Mouse (Mus musculus): ENCODE results near the gene Cdsn. TPM values are rescaled to one million over a fixed set of nuclear protein-coding genes. Genes with fewer than 3 reads are reported as not detected.

Cdsn gene
- total RNA-seq, 2 experiments from 2014 or later, result 0.09 to 0.29 TPM

DNA sequence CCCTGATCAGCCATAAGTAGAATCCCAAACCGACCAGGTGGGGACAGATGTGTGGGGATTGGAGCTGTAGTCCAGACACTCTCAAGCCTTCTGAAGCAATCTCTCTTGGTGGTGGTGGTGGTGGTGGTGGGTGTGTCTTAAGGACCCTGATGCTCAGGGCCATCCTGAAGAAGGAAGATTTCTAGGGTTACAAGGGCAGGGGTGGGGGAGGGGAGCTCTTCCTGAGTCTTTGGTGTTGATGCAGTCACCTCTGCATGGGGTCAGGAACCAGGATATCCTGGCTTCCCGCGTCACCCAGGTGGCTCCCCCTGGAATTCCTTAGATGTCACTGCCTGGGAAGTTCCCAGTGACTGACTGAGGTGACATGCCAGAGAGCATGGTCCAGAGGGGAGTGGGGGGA lies 19.6 kb upstream of the Cdsn start:
- intact Hi-C loops (cut with DNase I; ENCODE audit: low total_unique reads), result no loop called here
- DNase-seq, result no peak

DNA sequence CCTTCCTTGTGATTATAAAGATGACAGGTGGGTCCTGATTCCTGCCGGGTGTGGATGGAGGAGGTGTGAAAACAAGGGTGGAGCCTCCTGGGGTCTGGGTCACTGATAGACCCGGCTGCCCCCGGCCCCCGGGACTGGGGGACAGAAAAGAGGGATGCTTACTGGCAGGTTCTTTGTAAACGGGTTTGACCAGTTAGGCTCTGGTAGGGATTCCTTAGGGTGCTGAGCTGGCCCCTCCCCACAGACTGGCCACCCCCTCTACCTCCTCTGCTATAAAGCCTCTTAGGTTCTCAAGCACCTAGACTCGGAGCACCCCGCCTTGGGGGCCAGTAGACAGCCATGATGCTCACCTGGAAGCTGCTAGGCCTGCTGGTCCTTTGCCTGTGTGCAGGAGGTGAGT lies 19.0 kb upstream of the Cdsn start, which contains the start of gene Psors1c2:
Gene Psors1c2, plus strand, starts transcription at position 301 of the 400 bp plus-strand sequence.
- intact Hi-C loops (cut with DNase I; ENCODE audit: low total_unique reads), result no loop called here
- no peak for DNase-seq

DNA sequence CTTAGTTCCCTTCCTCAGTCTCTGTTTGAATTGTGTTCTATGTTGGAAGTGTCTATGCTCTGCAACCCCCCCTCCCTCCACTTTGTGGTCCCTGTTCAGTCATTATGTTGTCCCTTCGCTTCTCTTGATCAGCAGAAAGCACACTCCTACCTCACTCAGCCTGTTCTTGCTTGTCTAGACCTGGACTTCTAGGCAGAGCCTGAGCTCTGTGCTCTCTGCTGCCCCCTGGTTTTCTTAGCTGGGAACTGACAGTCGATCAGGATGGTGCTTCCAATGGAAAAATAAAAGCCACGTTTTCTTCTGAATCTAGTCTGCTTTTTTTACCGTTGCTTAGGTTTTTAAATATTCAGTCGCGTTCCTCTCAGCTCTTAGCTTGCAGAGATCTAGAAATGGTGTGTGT lies 17.6 kb upstream of the Cdsn start:
- peak; percentile 71 for DNase-seq
- intact Hi-C loops (cut with DNase I; ENCODE audit: low total_unique reads), result no loop called here

DNA sequence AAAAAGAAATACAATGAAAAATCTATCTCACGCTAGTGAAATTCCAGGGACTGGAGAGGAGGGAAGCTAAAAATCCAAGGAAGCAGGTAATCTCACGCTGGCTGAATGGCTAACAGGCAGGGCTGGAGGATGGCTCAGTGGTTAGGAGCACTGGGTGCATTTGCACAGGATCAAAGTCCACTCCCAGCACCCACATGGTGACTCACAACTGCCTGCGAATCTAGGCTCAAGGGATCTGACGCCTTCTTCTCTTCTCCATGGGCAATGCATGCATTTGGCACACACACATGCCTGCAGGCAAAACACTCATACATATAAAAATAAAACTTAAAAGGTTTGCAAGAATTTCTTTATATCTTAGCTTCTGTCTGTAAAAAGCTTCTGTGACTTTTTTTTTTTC lies 14.5 kb upstream of the Cdsn start:
- no peak for DNase-seq
- intact Hi-C loops (cut with DNase I; ENCODE audit: low total_unique reads), result no loop called here

DNA sequence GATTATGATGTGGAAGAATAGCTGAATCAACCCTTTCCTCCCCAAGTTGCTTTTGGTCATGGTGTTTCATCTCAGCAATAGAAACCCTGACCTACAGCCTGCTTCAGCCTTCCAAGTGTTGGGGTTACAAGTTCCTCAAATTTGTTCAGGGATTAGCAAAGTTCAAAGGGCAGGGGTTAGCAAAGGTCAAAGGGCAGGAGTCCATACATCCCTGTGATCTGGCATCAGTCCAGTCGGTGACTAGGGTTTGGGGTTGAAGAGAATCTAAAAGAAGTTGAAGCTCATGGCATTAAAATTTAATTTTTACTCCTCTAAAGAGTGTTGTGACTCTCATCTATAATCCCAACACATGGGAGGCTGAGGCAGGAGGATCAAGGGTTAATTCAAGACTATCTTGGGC lies 13.5 kb upstream of the Cdsn start:
- intact Hi-C loops (cut with DNase I; ENCODE audit: low total_unique reads), result no loop called here
- no peak for DNase-seq

DNA sequence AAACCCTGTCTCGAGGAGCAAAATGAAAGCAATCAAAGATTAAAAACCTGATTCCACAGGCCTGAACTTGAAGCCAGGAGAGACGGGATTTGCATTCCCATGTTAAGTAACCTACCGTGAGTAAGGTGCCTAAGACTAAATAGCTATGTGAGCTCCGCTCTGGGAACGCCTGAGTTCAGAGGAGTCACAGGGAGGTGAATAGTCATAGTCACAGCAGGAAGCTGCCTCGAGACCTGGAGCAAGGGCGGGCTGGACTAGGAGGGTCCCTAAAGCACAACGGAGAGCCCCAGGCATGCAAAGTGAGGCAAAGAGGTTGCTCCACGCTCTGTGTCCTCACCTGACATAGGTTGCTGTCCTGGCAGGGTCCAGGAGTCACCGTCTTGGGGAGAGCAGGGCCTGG lies 12.4 kb upstream of the Cdsn start:
- no peak for DNase-seq

DNA sequence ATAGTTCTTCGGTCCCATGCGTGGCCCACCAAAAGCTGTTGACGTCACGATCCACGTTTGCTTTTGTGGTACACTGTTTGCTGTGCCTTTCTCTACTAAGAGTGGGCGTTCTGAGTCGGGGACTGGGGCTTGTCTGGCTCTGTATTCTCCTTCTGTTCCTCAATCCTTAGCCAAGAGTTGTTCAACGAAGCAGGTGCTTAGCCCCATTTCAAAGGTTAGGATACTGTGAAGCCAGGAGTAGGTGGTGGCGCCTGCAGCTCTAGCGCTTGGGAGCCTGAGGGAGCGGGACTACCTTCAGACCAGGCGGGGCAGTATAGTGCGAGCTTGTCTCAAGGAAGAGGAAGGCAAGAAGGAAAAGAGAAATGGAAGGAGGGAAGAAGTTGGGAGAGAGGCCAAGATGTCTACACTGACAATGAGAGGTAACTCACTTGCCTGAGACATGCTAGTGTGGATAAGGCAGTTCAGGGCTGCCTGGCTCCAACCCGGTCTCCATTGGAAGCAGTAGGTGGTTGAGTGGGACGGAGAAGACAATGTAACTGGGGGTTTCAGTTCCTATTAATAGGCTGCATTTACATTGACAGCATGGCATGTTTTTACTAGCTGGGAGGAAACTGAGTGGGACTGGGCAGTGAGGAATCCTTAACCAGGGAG lies 9.0 kb upstream of the Cdsn start:
- intact Hi-C loops (cut with DNase I; ENCODE audit: low total_unique reads), result no loop called here

More for the DNA sequence above, 12.4 kb upstream of the Cdsn start:
- intact Hi-C loops (cut with DNase I; ENCODE audit: low total_unique reads), result no loop called here

DNA sequence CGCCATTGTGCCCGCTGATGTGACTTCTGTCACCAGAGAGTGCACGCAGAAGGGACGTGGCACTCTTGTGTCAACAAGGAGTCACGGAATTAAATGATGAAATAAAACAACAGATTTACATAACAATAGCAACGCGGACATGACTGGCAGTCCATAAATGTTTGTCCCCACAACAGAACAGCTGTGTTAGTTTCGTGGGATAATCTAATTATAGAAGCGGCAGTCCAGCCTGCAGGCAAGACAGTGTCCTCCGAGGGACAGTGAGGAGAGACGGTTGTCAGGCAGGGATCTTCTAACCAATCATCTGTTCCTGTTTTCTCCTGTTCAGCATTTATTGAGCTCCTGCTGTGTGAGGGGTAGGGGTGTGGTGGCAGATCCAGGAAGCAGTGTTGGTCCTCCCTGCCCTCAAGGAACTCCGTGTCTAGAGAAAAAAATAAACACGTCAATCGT lies 8.5 kb upstream of the Cdsn start:
- DNase-seq, result no peak
- intact Hi-C loops (cut with DNase I; ENCODE audit: low total_unique reads), result no loop called here

More for the DNA sequence above, 9.0 kb upstream of the Cdsn start:
- no peak for DNase-seq

DNA sequence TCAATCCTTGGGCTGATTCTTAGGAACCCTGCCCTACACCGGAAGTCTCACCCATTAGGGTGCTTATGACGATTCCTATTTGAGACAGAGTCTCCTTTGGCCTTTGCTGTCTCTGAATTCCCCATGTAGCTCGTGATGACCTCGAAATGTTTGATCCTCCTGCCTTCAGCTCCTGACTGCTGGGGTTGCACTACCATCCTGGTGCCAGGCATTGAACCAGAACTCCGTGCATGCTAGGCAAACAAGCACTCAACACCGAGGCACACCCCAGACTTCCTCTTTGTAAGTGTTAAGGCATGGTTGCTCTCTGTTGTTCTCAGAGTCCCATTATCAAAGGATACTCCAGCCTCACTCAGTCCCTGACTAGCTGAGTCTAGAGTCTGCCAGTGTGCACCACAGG lies 7.9 kb upstream of the Cdsn start:
- DNase-seq, result no peak
- intact Hi-C loops (cut with DNase I; ENCODE audit: low total_unique reads), result no loop called here

DNA sequence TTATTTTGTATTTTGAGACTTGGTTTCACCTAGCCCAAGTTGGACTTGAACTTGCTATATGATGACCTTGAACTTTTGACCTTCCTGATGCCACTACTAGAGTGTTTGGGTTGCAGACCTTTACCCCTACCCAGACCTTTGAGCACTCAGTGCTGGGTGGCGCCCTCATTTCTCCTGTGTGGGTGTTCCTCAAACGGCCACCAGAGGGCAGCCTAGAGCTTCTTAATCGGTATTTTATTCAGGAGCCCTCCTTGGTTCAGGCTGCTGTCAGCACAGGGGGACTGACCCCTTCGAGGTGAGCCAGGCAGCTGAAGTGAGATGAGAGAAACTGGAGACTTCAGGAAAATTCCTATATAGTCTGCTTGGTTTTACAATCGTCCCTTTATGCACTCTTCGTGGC lies 7.2 kb upstream of the Cdsn start:
- DNase-seq, result no peak
- intact Hi-C loops (cut with DNase I; ENCODE audit: low total_unique reads), result no loop called here

DNA sequence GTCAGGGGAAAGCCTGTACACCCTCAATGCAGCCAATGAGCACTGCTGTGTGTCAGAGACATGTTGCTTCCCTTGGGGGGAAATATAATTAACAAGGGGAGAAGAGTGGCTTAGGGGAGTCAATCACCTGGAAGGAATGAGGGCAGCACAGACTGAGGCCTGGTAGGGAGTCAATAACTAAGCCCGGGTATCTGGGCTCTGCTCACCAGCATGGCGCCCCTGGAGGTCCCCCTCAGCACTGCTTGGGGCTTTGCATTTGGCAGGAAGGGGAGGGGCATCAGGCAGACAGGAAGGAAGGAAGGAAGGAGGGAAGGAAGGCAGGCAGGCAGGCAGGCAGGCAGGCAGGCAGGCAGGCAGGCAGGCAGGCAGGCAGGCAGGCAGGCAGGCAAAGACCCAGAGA lies 4.5 kb upstream of the Cdsn start:
- DNase-seq, result no peak
- intact Hi-C loops (cut with DNase I; ENCODE audit: low total_unique reads), result no loop called here

DNA sequence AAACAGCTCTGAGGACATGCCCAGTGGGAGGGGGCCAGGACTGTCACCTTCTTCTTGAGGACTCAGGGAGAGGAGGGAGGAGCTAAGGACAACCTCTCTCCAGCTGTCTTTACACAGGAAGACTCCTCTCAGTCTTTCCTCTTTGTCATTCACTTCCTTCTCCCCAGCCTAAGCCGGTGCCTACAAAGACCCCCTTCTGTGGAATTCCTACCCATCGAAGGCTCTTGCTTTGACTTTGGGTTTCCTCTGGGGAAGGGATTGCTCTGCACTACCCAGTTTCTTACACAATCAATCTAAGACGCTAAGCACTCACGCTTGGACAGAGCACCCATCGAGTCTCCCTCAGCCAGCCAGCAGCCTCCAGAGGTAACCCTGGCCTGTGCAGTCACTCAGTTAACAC lies 3.3 kb upstream of the Cdsn start:
- DNase-seq, result no peak
- intact Hi-C loops (cut with DNase I; ENCODE audit: low total_unique reads), result no loop called here

DNA sequence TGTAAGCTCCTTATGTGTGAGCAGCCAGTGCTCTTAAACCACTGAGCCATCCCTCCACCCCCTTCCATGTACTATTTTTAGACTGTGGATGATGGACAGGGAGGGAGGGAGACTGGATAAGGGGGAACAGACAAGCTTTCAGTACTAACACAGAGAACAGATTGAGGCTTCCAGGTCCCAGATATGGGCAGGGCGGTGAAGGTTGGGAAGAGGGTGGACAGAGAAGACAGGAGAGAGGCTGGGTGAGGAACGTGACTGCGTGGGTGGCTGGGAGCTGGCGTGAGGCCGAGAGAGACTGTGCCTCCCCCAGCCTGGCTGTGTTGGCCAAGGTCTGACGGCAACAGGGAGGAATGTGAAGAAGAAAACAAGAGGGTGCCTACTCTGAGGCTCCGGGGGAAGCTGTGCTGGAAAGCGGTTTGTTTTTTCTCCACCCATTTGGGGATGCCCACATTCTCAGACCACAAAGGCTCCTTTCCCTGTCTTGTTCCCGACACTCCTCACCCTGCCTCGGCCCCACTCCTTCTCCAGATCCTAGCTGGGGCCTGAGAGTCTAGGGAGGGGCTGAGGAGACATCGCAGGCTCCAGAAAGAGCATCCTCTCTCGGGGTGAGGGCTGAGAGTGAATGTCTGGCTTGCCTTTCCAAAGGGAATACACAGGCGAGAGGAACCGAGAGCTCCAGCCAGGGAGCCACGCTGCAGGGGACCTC lies 2.3 kb upstream of the Cdsn start:
- peak; percentile 70 for DNase-seq
- intact Hi-C loops (cut with DNase I; ENCODE audit: low total_unique reads), result no loop called here

DNA sequence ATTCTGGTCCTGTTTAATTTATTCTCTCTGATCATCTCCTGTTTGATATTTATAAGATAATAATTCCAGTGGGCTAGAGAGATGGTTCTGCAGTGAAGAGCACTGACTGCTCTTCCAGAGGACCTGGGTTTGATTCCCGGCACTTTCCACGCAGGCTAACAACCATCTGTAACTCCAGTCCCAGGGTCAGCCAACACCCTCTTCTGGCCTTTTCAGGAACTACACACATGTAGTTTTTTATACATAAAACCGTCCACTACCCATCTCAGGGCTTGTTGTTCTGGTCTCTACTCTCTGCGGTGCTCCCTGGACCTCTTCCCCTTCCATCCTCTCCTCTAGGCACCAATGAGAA lies 1.8 kb upstream of the Cdsn start:
- no peak for DNase-seq
- intact Hi-C loops (cut with DNase I; ENCODE audit: low total_unique reads), result no loop called here

DNA sequence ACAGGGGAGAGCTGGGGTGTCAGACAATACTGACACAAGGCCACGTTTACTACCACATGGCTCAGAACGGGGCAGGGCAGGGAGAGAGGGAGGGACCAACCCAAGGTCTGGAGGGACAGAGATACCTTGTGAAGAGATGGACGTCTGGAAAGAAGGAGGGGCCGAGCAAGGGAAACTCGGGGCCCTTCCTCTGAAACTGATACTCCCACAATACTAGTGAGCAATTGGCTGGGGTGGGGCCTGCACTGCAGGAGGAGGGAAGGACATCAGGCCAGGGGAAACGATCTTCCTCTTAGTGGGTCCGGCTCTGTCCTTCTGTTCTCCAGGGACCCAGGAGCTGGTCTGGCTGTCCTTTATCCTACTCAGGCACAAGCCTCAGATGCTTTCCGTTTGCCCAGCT lies 1.1 kb upstream of the Cdsn start:
- intact Hi-C loops (cut with DNase I; ENCODE audit: low total_unique reads), result no loop called here

DNA sequence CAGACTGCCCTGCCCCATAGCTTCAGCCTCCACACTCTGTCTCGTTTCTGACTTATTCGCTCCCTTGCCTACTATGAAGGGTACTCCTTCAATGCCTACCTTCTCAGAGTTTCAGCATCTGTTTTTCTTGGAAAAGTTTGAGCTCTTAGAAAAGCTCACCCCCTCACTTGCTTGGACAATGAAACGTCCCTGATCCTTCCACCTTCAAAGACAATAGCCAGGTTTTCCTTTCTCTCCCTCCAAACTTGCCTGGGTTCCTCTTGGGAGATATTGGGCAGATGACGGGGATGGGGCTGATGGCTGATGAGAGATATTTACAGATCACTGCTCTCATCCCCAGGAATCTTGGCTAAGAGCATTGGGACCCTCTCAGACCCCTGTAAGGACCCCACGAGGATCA lies 2.4 kb downstream of the Cdsn start:
- intact Hi-C loops (cut with DNase I; ENCODE audit: low total_unique reads), result no loop called here
- no peak for DNase-seq

More for the DNA sequence above, 1.1 kb upstream of the Cdsn start:
- no peak for DNase-seq

DNA sequence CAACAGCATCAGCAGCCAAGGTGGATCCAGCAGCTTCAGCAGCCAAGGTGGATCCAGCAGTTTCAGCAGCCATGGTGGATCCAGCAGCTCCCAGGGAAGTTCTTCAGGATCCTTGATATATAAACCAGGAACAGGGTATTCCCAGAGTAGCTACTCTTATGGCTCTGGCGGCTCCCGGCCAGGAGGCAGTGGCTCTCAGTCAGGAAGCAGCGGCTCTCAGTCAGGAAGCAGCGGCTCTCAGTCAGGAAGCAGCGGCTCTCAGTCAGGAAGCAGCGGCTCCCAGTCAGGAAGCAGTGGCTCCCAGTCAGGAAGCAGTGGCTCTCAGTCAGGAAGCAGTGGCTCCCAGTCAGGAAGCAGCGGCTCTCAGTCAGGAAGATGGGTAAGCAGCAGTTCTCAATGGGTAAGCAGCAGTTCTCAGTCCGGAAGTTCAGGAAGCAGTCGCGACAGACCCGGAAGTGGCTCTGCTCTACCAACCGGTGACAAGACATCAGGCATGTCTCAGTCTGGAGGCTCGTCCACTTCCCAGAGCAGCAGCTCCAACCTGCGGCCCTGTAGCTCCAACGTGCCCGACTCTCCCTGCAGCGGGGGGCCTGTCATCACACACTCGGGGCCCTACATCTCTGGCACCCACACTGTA lies 3.0 kb downstream of the Cdsn start:
- intact Hi-C loops (cut with DNase I; ENCODE audit: low total_unique reads), result no loop called here
- DNase-seq, result no peak

DNA sequence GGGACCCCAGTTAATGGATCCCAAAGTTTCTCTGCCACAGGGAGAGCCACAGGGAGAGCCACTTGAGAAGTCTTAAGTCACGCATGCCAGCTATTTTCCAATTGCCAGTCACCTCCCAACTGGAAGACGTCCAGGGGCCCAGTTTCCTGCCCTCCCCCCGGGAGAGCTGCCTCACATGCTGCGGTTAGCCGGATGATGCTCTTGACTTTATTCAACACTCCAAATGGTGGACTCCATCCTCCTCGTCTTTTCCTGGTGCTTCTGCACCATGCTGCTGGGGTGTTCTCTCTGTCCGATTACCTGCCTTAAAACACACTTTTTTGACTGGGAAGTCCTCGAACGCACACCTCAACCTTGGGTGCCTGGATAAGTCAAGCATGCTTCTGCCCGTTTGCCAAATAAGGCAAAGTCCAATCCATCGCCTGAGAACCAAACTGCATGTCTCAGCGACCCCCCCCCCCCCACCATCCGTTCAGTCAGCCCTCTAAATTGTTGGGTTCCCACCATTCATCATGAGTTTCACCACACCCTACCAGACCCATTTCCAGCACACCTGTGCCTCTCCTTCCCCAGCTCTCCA lies 4.3 kb downstream of the Cdsn start:
- DNase-seq, result no peak
- intact Hi-C loops (cut with DNase I; ENCODE audit: low total_unique reads), result no loop called here

DNA sequence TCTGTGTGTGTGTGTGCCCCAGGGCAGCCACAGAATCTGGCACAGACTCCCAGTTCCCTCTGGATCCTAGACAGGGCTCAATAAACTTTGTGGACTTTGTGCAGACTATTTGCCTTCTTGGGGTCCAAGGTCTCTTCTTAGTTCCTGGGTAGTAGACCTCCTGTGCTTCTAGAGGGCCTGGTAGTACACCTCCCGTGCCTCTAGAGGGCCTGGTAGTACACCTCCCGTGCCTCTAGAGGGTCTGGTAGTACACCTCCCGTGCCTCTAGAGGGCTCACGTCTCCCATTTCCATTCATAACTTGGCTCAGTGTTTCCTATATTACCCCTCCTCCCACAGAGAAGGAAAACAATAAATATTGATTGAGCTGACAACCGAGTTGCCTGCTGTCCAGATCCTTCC lies 4.9 kb downstream of the Cdsn start:
- intact Hi-C loops (cut with DNase I; ENCODE audit: low total_unique reads), result no loop called here
- no peak for DNase-seq

DNA sequence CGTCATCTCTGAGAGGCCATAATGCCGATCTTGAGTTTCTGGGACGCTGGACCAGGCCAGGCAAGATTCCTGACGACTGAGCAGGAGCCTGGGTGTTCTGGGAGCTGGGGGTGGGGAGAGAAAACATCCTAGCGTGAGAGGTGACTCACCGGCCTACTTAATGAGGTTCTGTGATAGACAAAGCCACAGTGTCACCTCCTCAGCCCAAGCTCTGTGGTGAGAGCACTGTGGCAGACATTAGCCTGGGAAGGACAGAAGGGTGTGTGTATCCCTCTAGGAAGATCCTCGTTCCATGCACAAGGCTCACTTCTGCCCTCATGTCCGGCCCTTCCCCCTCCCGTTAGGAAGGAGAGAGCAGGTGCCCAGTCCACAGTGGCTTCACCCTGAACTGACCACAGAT lies 5.4 kb downstream of the Cdsn start:
- DNase-seq, result no peak
- intact Hi-C loops (cut with DNase I; ENCODE audit: low total_unique reads), result no loop called here

DNA sequence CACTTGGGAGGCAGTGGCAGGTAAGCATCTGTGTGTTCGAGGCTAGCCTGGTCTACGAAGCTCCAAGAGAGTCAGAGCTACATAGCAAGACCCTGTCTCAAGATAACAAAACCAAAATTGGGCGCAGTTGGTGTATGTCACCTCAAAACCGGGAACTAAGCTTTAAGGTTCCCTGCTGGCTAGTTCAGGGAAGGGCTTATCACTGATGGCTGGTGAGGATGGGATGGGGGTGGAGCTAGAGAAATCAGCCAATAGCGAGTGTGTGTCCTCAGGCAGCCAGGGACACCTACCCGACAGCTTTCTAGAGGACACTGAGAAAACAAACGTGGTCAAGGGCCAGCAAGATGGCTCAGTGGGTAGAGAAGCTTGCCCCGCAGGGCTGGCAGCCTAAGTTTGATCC lies 6.3 kb downstream of the Cdsn start:
- intact Hi-C loops (cut with DNase I; ENCODE audit: low total_unique reads), result no loop called here
- no peak for DNase-seq
